Mouse (Mus musculus) midbrain, postnatal 0 days (tissue): ENCODE results near the gene Lrmda. TPM values are rescaled to one million over a fixed set of nuclear protein-coding genes. Genes with fewer than 3 reads are reported as not detected.

Source experiments
- ATAC-seq: fragments of 200-750 bp; cut with Nextera tagmentation; 2 replicates; pipeline ENCODE4 v1.8.0; 2017; ENCODE audit warnings: moderate number of reproducible peaks, mild to moderate bottlenecking, moderate TSS enrichment, moderate library complexity; ENCODE audit not compliant: low FRiP score
- DNase-seq: peaks from one replicate; pipeline ENCODE4 v3.0.0-alpha.2; 2015; ENCODE audit warnings: low spot score
- H3K27ac ChIP-seq: fragments of 300-500 bp; sonication (generic); 2 replicates; pipeline ENCODE4 v1.5.1; 2014; ENCODE audit warnings: low read depth, mild to moderate bottlenecking, low read length, mixed read lengths
- H3K27me3 ChIP-seq: fragments of 300-500 bp; sonication (generic); 2 replicates; pipeline ENCODE4 v1.6.1; 2014; ENCODE audit warnings: low read length, control low read depth, mixed read lengths; ENCODE audit not compliant: insufficient read depth
- H3K36me3 ChIP-seq: fragments of 300-500 bp; sonication (generic); 2 replicates; pipeline ENCODE4 v1.6.1; 2014; ENCODE audit warnings: low read length, control low read depth, mixed read lengths; ENCODE audit not compliant: insufficient read depth
- H3K4me1 ChIP-seq: fragments of 300-500 bp; sonication (generic); 2 replicates; pipeline ENCODE4 v1.6.1; 2014; ENCODE audit warnings: mild to moderate bottlenecking, control low read depth, antibody characterized with exemption, low read length, mixed read lengths; ENCODE audit not compliant: insufficient read depth
- H3K4me2 ChIP-seq: fragments of 300-500 bp; sonication (generic); 2 replicates; pipeline ENCODE4 v1.6.1; 2014; ENCODE audit warnings: low read depth, mild to moderate bottlenecking, low read length, mixed read lengths; ENCODE audit not compliant: poor library complexity, severe bottlenecking
- H3K4me3 ChIP-seq: fragments of 300-500 bp; sonication (generic); 2 replicates; pipeline ENCODE4 v1.5.1; 2014; ENCODE audit warnings: low read depth, mild to moderate bottlenecking, low read length, moderate library complexity
- H3K9ac ChIP-seq: fragments of 300-500 bp; sonication (generic); replicated peaks from 2 replicates; pipeline ENCODE4 v1.6.1; 2014; ENCODE audit warnings: mild to moderate bottlenecking, low read length, moderate library complexity, mixed read lengths; ENCODE audit not compliant: poor library complexity, severe bottlenecking
- H3K9me3 ChIP-seq: fragments of 300-500 bp; sonication (generic); 2 replicates; pipeline ENCODE4 v1.6.1; 2016; ENCODE audit warnings: low read length, control low read depth
- CTCF ChIP-seq: IDR thresholded peaks from 2 replicates; pipeline ENCODE4 v1.5.1; 2016; ENCODE audit warnings: antibody characterized with exemption, mild to moderate bottlenecking
- WGBS: fragments of 180-500 bp; shearing (Covaris S2); extraction: QIAGEN DNeasy Blood & Tissue Kit; methylation state at CpG from one replicate; pipeline ENCODE4 v1.1.7; 2014; 5-methylcytosine and 5-hydroxymethylcytosine counted together
- polyA plus RNA-seq: library from polyadenylated mRNA; unstranded; fragments of >200 nt; fragmentation: Nextera tagmentation; extraction: Ambion mirVana; gene quantifications from 2 replicates; pipeline ENCODE4 v1.2.1, GENCODE M21; 2015
- total RNA-seq: library from RNA; depleted of rRNA; stranded (reverse); fragments of >200 nt; gene quantifications from 2 replicates; pipeline ENCODE4 v1.2.3, GENCODE M21; 2014

The Lrmda gene
- total and polyA plus RNA-seq, 2 experiments from 2014 or later: 0.35 TPM; not detected in 1

DNA sequence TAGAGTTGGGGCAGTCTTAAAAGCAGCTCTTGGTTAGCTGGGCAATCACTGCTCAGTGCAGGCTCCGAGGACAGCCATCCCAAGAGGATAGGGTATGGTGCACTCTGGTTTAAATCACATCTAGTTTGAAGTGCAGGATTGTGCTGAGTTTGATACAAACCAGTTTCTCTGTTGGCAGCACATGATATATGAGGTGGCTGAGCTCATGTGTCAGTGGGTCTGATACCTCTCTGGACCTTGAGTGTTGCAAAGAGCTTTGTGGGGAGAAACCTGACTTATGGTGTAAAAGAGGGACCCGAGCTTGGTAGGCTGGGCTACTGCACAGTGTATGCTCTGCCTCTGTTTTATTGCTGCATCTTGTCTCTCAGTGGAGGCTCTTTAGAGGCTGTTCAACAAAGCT lies 49.7 kb downstream of the Lrmda start:
- Histone ChIP-seq H3K27me3 (0 out of 2 replicates have a peak, but pooled peaks cover 4% of the 10 kb centered on the region), H3K9me3 (no peaks in the 10 kb centered on the region), H3K4me3 (no peak overlapping the region), H3K36me3 (no peaks in the 10 kb centered on the region), H3K27ac (no peak overlapping the region), H3K9ac (no peak overlapping the region), H3K4me1 (no peaks in the 10 kb centered on the region; the same call in 1 of the 2 replicates), H3K4me2 (no peak overlapping the region)
- ATAC-seq (no peak), DNase-seq (no peak)
- 66% methylated on average over 2 of the region's 2 CpGs for WGBS
- TF ChIP-seq CTCF: no peak

DNA sequence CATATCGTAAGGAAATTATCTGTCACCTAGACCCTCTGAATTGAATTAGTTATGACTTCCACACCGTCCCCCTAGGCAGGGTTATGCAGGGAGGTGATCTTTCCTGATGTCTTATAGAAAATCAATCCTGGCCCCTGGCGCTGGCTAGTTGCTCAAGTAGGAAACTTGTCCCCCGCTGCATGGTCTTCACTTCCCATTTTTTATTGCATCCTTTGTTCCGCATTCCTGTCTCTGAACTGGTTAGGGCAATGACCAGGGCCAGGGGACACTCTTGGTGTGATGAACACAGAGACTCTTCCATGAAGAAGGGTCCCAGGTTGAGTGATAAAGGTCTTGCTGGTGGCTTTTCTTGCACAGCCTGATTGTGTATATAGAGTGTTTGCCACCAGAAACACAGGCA lies 53.9 kb downstream of the Lrmda start:
- Histone ChIP-seq H3K36me3 (no peaks in the 10 kb centered on the region), H3K9me3 (no peaks in the 10 kb centered on the region), H3K9ac (no peak overlapping the region), H3K4me3 (no peak overlapping the region), H3K4me1 (no peaks in the 10 kb centered on the region; the same call in 1 of the 2 replicates), H3K27me3 (0 out of 2 replicates have a peak, but pooled peaks cover 4% of the 10 kb centered on the region), H3K4me2 (no peak overlapping the region), H3K27ac (no peak overlapping the region)
- DNase-seq (no peak), ATAC-seq (no peak)
- 81% methylated on average over 5 of the region's 5 CpGs for WGBS
- TF ChIP-seq CTCF: no peak

DNA sequence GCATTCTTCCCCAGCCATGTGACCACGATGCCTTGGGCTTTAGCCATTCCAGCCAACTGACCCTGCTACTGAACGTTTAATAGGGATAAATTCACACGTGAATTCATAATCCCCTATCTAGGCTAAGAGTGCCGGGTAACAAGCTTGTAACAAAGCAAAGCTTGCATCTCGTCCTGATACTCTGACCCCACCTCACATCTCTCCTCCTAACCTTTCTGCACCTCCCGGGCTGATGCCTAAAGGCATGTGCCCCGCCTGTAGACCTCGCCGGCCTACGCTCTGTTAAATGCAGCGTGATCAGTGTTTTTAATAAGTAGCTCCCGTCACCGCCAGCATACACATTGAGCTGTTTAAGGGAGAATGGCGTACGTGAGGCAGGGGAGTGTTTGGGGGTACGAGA lies 54.7 kb downstream of the Lrmda start:
- H3K27ac ChIP-seq: no peak overlapping the region
- no peak for DNase-seq
- no peak for ATAC-seq
- no peaks in the 10 kb centered on the region; the same call in 1 of the 2 replicates for H3K4me1 ChIP-seq
- H3K9me3 ChIP-seq: no peaks in the 10 kb centered on the region
- no peak overlapping the region for H3K9ac ChIP-seq
- WGBS: 27% methylated on average over 16 of the region's 16 CpGs
- no peaks in the 10 kb centered on the region for H3K36me3 ChIP-seq
- H3K4me2 ChIP-seq: peak overlapping the region; percentile 12; the same call in 1 of the 2 replicates
- H3K27me3 ChIP-seq: 0 out of 2 replicates have a peak, but pooled peaks cover under 1% of the 10 kb centered on the region
- no peak overlapping the region for H3K4me3 ChIP-seq
- no peak for TF ChIP-seq CTCF

DNA sequence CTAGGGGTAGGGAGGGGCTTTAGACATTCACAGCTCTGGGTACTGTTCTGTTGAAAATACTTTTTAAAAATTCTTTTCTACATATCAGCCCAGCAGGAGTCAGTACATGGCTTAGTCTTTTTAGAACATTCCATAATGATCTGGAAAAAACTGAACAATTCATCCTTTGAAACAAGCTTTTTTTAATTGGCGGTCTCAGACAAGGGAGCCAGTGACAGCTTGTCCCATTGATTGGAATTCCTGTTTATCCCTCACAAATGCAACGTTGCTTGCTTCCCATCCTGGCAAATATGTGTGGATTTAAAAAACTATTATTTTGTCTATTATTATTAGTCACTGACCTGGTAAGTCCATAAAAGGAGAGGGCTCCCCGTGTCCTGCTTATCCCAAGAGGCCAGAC lies 64.4 kb downstream of the Lrmda start:
- ATAC-seq (no peak), DNase-seq (no peak)
- WGBS: 46% methylated on average over 3 of the region's 3 CpGs
- no peak overlapping the region for H3K9ac ChIP-seq
- H3K27ac ChIP-seq: no peak overlapping the region
- H3K9me3 ChIP-seq: no peaks in the 10 kb centered on the region
- H3K4me3 ChIP-seq: no peak overlapping the region
- no peaks in the 10 kb centered on the region for H3K4me1 ChIP-seq
- no peaks in the 10 kb centered on the region for H3K36me3 ChIP-seq
- no peak overlapping the region for H3K4me2 ChIP-seq
- 0 out of 2 replicates have a peak, but pooled peaks have one; percentile 9 for TF ChIP-seq CTCF
- H3K27me3 ChIP-seq: no peaks in the 10 kb centered on the region

DNA sequence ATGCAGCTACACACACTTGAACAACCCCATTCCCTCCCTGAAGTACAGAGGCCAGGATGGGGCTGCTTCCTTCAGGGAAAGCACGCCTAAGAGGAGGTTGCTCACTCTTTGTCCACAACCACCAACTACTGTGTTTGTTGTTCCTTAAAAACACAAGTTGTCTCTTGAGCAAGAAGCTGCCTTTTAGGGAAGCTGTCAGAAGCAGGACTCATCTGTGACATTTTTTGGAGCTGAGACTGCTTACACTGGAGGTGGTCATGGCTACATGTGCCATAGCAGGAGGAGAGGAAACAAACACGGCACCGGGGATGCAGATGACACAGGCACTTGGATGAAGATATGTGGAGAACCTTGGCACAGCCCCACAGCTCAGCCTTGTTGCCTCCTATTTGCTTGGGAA lies 65.9 kb downstream of the Lrmda start:
- Histone ChIP-seq H3K4me2 (no peak overlapping the region), H3K27me3 (no peaks in the 10 kb centered on the region), H3K9me3 (no peaks in the 10 kb centered on the region), H3K36me3 (no peaks in the 10 kb centered on the region), H3K27ac (no peak overlapping the region), H3K4me3 (no peak overlapping the region), H3K9ac (no peak overlapping the region), H3K4me1 (no peaks in the 10 kb centered on the region)
- no peak for DNase-seq
- no peak for ATAC-seq
- TF ChIP-seq CTCF: no peak
- 94% methylated on average over 3 of the region's 3 CpGs for WGBS

DNA sequence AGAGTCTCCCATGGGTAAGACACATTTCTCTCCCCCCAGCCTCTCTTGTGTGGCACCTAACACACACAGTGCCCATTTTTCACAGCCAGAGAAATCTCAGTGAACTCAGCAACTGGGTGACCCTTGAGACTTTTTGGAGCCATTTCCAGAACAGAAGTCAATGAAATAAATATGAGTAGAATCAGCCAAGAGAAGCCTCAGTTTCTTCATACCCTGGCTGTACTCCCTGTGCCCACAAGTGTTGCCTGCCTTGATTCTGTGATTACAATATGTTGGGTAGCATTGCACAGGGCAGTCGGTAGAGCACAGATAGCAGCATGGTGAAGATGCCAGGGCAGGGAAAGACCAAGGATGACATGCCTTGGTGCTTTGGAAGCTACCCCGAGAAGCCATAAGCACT lies 69.1 kb downstream of the Lrmda start:
- Histone ChIP-seq H3K27me3 (no peaks in the 10 kb centered on the region), H3K27ac (no peak overlapping the region), H3K4me3 (no peak overlapping the region), H3K4me1 (no peaks in the 10 kb centered on the region), H3K9me3 (no peaks in the 10 kb centered on the region), H3K9ac (no peak overlapping the region), H3K36me3 (no peaks in the 10 kb centered on the region), H3K4me2 (no peak overlapping the region)
- no peak for TF ChIP-seq CTCF
- WGBS: 95% methylated on average over 2 of the region's 2 CpGs
- ATAC-seq: no peak
- no peak for DNase-seq
